ENCODE assay signal across 8 mouse cellular contexts in genomic region chr3:145922019-145922854, GRCm38 (mm10). TPM values are rescaled to one million over a fixed set of nuclear protein-coding genes. Genes with fewer than 3 reads are reported as not detected.
DNase-seq lines count a peak whose midpoint lies in the region; ATAC-seq and TF ChIP-seq lines count a peak whose summit lies in the region.

Gene Bcl10, plus strand, starts transcription at chr3:145922804.

- DNase-seq in gastrocnemius, adult 2 months: no peak
- DNase-seq in gastrocnemius, adult 8-10 months (ENCODE audit: low spot score in 2 of 2): no peak
- DNase-seq in forebrain, embryonic 14.5 days (ENCODE audit: low spot score): no peak
- DNase-seq in hindbrain, postnatal 0 days (ENCODE audit: low spot score): no peak
- no peak for DNase-seq in T-cell, adult 2 months (ENCODE audit: low spot score)
- DNase-seq in frontal cortex, postnatal 14 days (ENCODE audit: low spot score in 2 of 2): no peak

- peak within 1 kb of the TSS; percentile 72 for H3K4me3 ChIP-seq in gastrocnemius, adult 2 months
- peak within 1 kb of the TSS; percentile 69 for H3K4me3 ChIP-seq in E14TG2a.4 (replicated peaks; ENCODE audit: low read length)
- peak within 1 kb of the TSS; percentile 80 for H3K4me3 ChIP-seq in forebrain, embryonic 14.5 days (ENCODE audit: low read depth, low read length)
- peak within 1 kb of the TSS; percentile 93 for H3K4me3 ChIP-seq in hindbrain, postnatal 0 days (ENCODE audit: low read length)

- H3K4me2 ChIP-seq in forebrain, embryonic 14.5 days (ENCODE audit: low read length): peak within 1 kb of the TSS; percentile 50
- peak within 1 kb of the TSS; percentile 55 for H3K4me2 ChIP-seq in hindbrain, postnatal 0 days (ENCODE audit: low read depth, low read length)

- H3K4me1 ChIP-seq in E14TG2a.4 (replicated peaks; ENCODE audit: low read depth, low read length): peaks cover 35% of the 10 kb centered on the region
- H3K4me1 ChIP-seq in forebrain, embryonic 14.5 days (ENCODE audit: control insufficient read depth, insufficient read depth, low read length): peaks cover 9% of the 10 kb centered on the region
- H3K4me1 ChIP-seq in hindbrain, postnatal 0 days (ENCODE audit: insufficient read depth, low read length): 0 out of 2 replicates have a peak, but pooled peaks cover 9% of the 10 kb centered on the region

- peaks cover 27% of the 10 kb centered on the region for H3K9me3 ChIP-seq in E14TG2a.4 (ENCODE audit: low read length)
- no peaks in the 10 kb centered on the region for H3K9me3 ChIP-seq in forebrain, embryonic 14.5 days (replicated peaks; ENCODE audit: control insufficient read depth, low read length)
- H3K9me3 ChIP-seq in hindbrain, postnatal 0 days (ENCODE audit: low read length): no peaks in the 10 kb centered on the region

- H3K27me3 ChIP-seq in E14TG2a.4 (ENCODE audit: insufficient read depth, low read length): no peaks in the 10 kb centered on the region
- H3K27me3 ChIP-seq in forebrain, embryonic 14.5 days (replicated peaks; ENCODE audit: control insufficient read depth, insufficient read depth, low read length): no peaks in the 10 kb centered on the region
- no peaks in the 10 kb centered on the region for H3K27me3 ChIP-seq in hindbrain, postnatal 0 days (ENCODE audit: insufficient read depth, low read length)

- TF ChIP-seq CTCF in gastrocnemius, adult 2 months (IDR thresholded peaks at IDR 0.05): no peak
- no peak for TF ChIP-seq CTCF in E14TG2a.4 (conservative IDR thresholded peaks at IDR 0.05; ENCODE audit: low read length)
- TF ChIP-seq CTCF in hindbrain, postnatal 0 days (IDR thresholded peaks at IDR 0.05; ENCODE audit: low read depth): no peak

- peaks cover 5% of the 10 kb centered on the region for H3K36me3 ChIP-seq in E14TG2a.4 (ENCODE audit: insufficient read depth, low read length)
- H3K36me3 ChIP-seq in forebrain, embryonic 14.5 days (ENCODE audit: control insufficient read depth, insufficient read depth, low read length): no peaks in the 10 kb centered on the region
- no peaks in the 10 kb centered on the region for H3K36me3 ChIP-seq in hindbrain, postnatal 0 days (ENCODE audit: insufficient read depth, low read length)

- WGBS in forebrain, embryonic 14.5 days: 30% methylated on average over 11 of the region's 11 CpGs
- WGBS in hindbrain, postnatal 0 days: 32% methylated on average over 11 of the region's 11 CpGs

- no peak for ATAC-seq in forebrain, embryonic 14.5 days
- no peak for ATAC-seq in hindbrain, postnatal 0 days
- ATAC-seq in megakaryocyte, adult 5-6 weeks (ENCODE audit: poor library complexity, severe bottlenecking): no peak

- H3K27ac ChIP-seq in gastrocnemius, adult 2 months: peak within 1 kb of the TSS; percentile 89
- no peak within 1 kb of the TSS for H3K27ac ChIP-seq in forebrain, embryonic 14.5 days (ENCODE audit: low read depth, low read length)
- 0 out of 2 replicates have a peak within 1 kb of the TSS, but pooled peaks have one; percentile 54 for H3K27ac ChIP-seq in hindbrain, postnatal 0 days

- peak within 1 kb of the TSS; percentile 49; the same call in 1 of the 2 replicates for H3K9ac ChIP-seq in forebrain, embryonic 14.5 days (ENCODE audit: low read length)
- H3K9ac ChIP-seq in hindbrain, postnatal 0 days (replicated peaks; ENCODE audit: low read length): peak within 1 kb of the TSS; percentile 14; the same call in 1 of the 2 replicates

- intact Hi-C loops in gastrocnemius, adult 2 months (cut with DNase I): no loop called here

RNA-seq across cellular contexts. Expression of gene Bcl10, which starts in this region (rescaled TPM):
- total RNA-seq in gastrocnemius, adult 2 months (2021): 1 to 10 TPM; 9.6 to 9.8 TPM
- total RNA-seq in gastrocnemius, adult 8-10 months (2022): 10 to 100 TPM in 2 of 4 experiments, 1 to 10 TPM in 2; 9.0 to 11.2 (median 9.9) TPM
- 41.7 and 50.4 TPM in 2 replicates for polyA plus RNA-seq in forebrain, embryonic 14.5 days (2014; fragmentation: Nextera tagmentation; extraction: Ambion mirVana)
- total RNA-seq in hindbrain, postnatal 0 days (2014; rRNA removed): 25.9 and 32.8 TPM in 2 replicates
- 36.4 and 37.5 TPM in 2 replicates for polyA plus RNA-seq in hindbrain, postnatal 0 days (2015; fragmentation: Nextera tagmentation; extraction: Ambion mirVana)
- total RNA-seq in megakaryocyte, adult 5-6 weeks (2015): 79.2 and 96.1 TPM in 2 replicates
- 69.0 and 80.6 TPM in 2 replicates for total RNA-seq in megakaryocyte, adult 5-6 weeks (2017)
